Mouse (Mus musculus): Measurements from ENCODE around the gene Faim2.

DNA sequence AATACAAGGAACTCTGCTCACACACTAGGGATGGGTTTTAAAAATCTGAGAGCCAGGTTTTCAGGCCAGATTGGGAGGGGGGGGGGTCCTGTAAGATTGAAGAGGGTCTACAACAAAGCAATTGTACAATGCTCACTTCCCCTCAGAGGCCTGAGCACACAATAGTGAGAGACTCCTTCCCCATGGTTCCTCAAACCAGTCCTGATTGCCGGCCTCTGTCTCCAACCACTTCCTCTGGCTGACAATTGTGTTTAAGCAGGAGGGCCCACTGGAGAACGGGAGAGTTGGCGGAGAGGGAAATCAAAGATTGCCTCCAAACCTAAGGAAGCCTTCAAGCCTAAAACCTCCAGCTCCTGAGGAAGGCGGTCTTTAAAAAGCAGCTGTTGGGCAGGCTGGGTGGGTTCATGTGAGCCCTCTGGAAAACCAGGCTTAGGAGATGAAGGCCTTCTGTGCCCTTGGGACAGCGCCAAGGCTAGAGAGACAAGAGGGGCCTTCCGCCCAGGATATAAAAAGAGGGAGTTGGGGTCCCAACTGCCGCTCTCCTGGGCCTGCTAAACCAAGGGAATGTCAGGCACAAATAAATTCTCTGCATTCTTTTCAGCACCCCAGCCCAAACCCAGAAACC is 71.5 kb downstream of the Faim2 start:
- TF ChIP-seq CTCF (IDR thresholded peaks at IDR 0.05; ENCODE audit: borderline replicate concordance, control insufficient read depth, extremely low read depth, insufficient read depth, low read length, poor library complexity), result no peak
- TF ChIP-seq POLR2A (IDR thresholded peaks at IDR 0.05; ENCODE audit: control insufficient read depth, extremely low read depth, insufficient read depth, low read length, poor library complexity), result no peak

Measured in thymus, adult 2 months (tissue).